Comparison of ENCODE assay signal across 13 mouse cellular contexts in the genomic region with DNA sequence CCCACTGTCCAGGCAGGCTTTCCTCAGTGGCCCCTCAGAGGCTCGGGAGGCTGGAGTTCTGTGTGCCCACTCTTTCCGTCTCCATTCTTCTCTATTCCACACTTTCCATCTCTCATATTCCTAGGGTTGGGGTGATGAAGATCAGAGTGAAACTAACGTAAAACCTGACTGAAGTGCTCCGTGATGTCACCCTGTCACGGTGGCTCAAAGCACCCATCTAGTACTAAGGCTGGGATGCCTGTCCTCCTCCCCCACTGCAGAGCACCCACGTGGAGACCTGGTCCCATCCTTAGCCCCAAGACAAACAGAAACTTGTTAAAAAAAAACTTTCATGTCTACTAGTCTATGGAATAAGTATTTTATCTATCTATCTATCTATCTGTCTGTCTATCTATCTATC. TPM values are rescaled to one million over a fixed set of nuclear protein-coding genes. Genes with fewer than 3 reads are reported as not detected.
DNase-seq lines count a peak whose midpoint lies in the region; ATAC-seq and TF ChIP-seq lines count a peak whose summit lies in the region.
"Had no signal": no experiment of that assay in that cellular context is flagged by ENCODE, and none has a peak within 500 bp of the region (broad histone marks: within the 10 kb centered on the region; RNA-seq: fewer than 3 reads in every experiment).

No protein-coding gene starts in this region.

- H3K4me2 ChIP-seq in liver, embryonic 13.5 days = peak overlapping the region; percentile 51
- H3K4me2 ChIP-seq: neural tube, embryonic 15.5 days had no signal

- H3K9me3 ChIP-seq in liver, embryonic 13.5 days (replicated peaks) = no peaks in the 10 kb centered on the region
- H3K9me3 ChIP-seq: neural tube, embryonic 15.5 days had no signal

- TF ChIP-seq POLR2A in kidney, adult 2 months (IDR thresholded peaks at IDR 0.05; ENCODE audit: low read depth, low read length) = no peak

- no peaks in the 10 kb centered on the region for H3K27me3 ChIP-seq in kidney, adult 2 months (replicated peaks; ENCODE audit: control insufficient read depth, insufficient read depth, low read length)
- no peaks in the 10 kb centered on the region for H3K27me3 ChIP-seq in liver, embryonic 13.5 days
- H3K27me3 ChIP-seq: neural tube, embryonic 15.5 days had no signal

- H3K9ac ChIP-seq in liver, embryonic 13.5 days = no peak overlapping the region
- H3K9ac ChIP-seq: neural tube, embryonic 15.5 days had no signal

- peak overlapping the region; percentile 65 for H3K27ac ChIP-seq in kidney, adult 2 months (ENCODE audit: insufficient read depth, low read depth, low read length)
- H3K27ac ChIP-seq in liver, embryonic 13.5 days = peak overlapping the region; percentile 83; the same call in 1 of the 2 replicates
- H3K27ac ChIP-seq: layer of hippocampus, adult 2 months had no signal

- 80% methylated on average over 6 of the region's 6 CpGs for WGBS in kidney, adult 2 months
- 26% methylated on average over 6 of the region's 6 CpGs for WGBS in liver, embryonic 13.5 days (ENCODE audit: insufficient replicate concordance)

- H3K4me3 ChIP-seq in kidney, adult 2 months (ENCODE audit: insufficient read depth, low read depth, low read length) = no peak overlapping the region
- H3K4me3 ChIP-seq in liver, embryonic 13.5 days (replicated peaks) = peak overlapping the region; percentile 11; the same call in 1 of the 2 replicates
- H3K4me3 ChIP-seq: layer of hippocampus, adult 2 months; neural tube, embryonic 15.5 days had no signal

- H3K4me1 ChIP-seq in kidney, adult 2 months (ENCODE audit: control insufficient read depth, insufficient read depth, low read length) = 0 out of 2 replicates have a peak, but pooled peaks cover 6% of the 10 kb centered on the region
- peaks cover 43% of the 10 kb centered on the region for H3K4me1 ChIP-seq in liver, embryonic 13.5 days (replicated peaks)

- DNase-seq in kidney, adult 2 months = no peak
- DNase-seq in kidney, postnatal 36 days = no peak
- DNase-seq in CD4-positive helper T cell, adult 2 months (ENCODE audit: low read depth, low spot score) = peak; percentile 62
- DNase-seq in liver, embryonic 13.5 days = no peak
- no peak for DNase-seq in cerebellum, adult 8-10 months
- DNase-seq in kidney, adult 8-10 months = no peak
- DNase-seq: adrenal gland, postnatal 25 days; cerebellum, adult 9-11 months; gastrocnemius, postnatal 25 days; right cerebral cortex, postnatal 4 days had no signal

- H3K36me3 ChIP-seq in kidney, adult 2 months (ENCODE audit: control insufficient read depth, insufficient read depth, low read length) = no peaks in the 10 kb centered on the region
- H3K36me3 ChIP-seq in liver, embryonic 13.5 days = no peaks in the 10 kb centered on the region
- H3K36me3 ChIP-seq: neural tube, embryonic 15.5 days had no signal

- peak; percentile 64 for ATAC-seq in CD4-positive, CD25-positive, alpha-beta regulatory T cell, adult 4 months
- ATAC-seq in liver, embryonic 13.5 days (ENCODE audit: low read depth) = no peak

- no peak for TF ChIP-seq CTCF in kidney, adult 2 months (conservative IDR thresholded peaks at IDR 0.05; ENCODE audit: insufficient read depth, insufficient read length, low read depth, low read length)

RNA-seq across cellular contexts. Expression of gene Rfx8, which starts 14.1 kb away (rescaled TPM):
- not detected in 2 replicates for polyA plus RNA-seq in kidney, adult 2 months (2012; rRNA removed)
- polyA plus RNA-seq in CD4-positive, CD25-positive, alpha-beta regulatory T cell, adult 4 months (2017; shearing (Covaris generic)) = not detected
- polyA plus RNA-seq in liver, embryonic 13.5 days (2015; fragmentation: Nextera tagmentation; extraction: Ambion mirVana) = 0.06 and 0.08 TPM in 2 replicates
